Mouse (Mus musculus) lung, adult 2 months (tissue): Measurements from ENCODE around the gene Isoc2b.

Source experiments
- CTCF ChIP-seq: fragments of 200-500 bp; IDR thresholded peaks from 2 replicates; pipeline ENCODE4 v1.5.1; 2011; ENCODE audit warnings: mild to moderate bottlenecking, low read length, control low read depth; ENCODE audit not compliant: insufficient read depth
- POLR2A ChIP-seq: fragments of 200-500 bp; IDR thresholded peaks from 2 replicates; pipeline ENCODE4 v1.6.1; 2011; ENCODE audit warnings: low read depth, mild to moderate bottlenecking, control low read depth, low read length, borderline replicate concordance; ENCODE audit errors: extremely low read depth

GRCm38 (mm10) chr7:4825365-4825764 is 44.7 kb downstream of the Isoc2b start:
- TF ChIP-seq CTCF = no peak
- TF ChIP-seq POLR2A = no peak
